Mouse (Mus musculus) C2C12 (cell line): ENCODE results near the gene March6. TPM values are rescaled to one million over a fixed set of nuclear protein-coding genes. Genes with fewer than 3 reads are reported as not detected.

ENCODE experiments used
- H3K27me3 ChIP-seq: one replicate; pipeline ENCODE4 v1.6.1; 2011; ENCODE audit not compliant: control insufficient read depth, insufficient read depth, insufficient read length
- H3K36me3 ChIP-seq: one replicate; pipeline ENCODE4 v1.6.1; 2011; ENCODE audit not compliant: control insufficient read depth, insufficient read depth
- H3K4me3 ChIP-seq: one replicate; pipeline ENCODE4 v1.5.1; 2011; ENCODE audit warnings: mild to moderate bottlenecking, control low read depth; ENCODE audit not compliant: poor library complexity, insufficient read depth, severe bottlenecking
- H3K79me2 ChIP-seq: one replicate; pipeline ENCODE4 v1.6.1; 2011; ENCODE audit not compliant: control insufficient read depth, insufficient read depth
- H3K79me3 ChIP-seq: one replicate; pipeline ENCODE4 v1.6.1; 2011; ENCODE audit warnings: low read depth, control low read depth
- H3ac ChIP-seq: one replicate; pipeline ENCODE3; 2011; ENCODE audit warnings: low read depth; ENCODE audit not compliant: control insufficient read depth, insufficient read length
- CEBPB ChIP-seq: IDR thresholded peaks from one replicate; pipeline ENCODE4 v1.6.1; 2011; ENCODE audit warnings: low read depth, mild to moderate bottlenecking, control low read depth, moderate library complexity
- CTCF ChIP-seq: IDR thresholded peaks from one replicate; pipeline ENCODE4 v1.5.1; 2011; ENCODE audit not compliant: control insufficient read depth, insufficient read depth, insufficient read length
- FOSL1 ChIP-seq: IDR thresholded peaks from one replicate; pipeline ENCODE4 v1.8.0; 2011; ENCODE audit warnings: mild to moderate bottlenecking, low read length; ENCODE audit not compliant: poor library complexity, insufficient read depth, severe bottlenecking
- MAX ChIP-seq: IDR thresholded peaks from one replicate; pipeline ENCODE4 v1.6.1; 2011; ENCODE audit warnings: mild to moderate bottlenecking, control low read depth
- MYOD1 ChIP-seq: IDR thresholded peaks from one replicate; pipeline ENCODE4 v1.6.1; 2011; ENCODE audit warnings: low read depth; ENCODE audit not compliant: control insufficient read depth, insufficient read length
- MYOG ChIP-seq: IDR thresholded peaks from one replicate; pipeline ENCODE4 v1.6.1; 2011; ENCODE audit not compliant: control insufficient read depth, insufficient read length; ENCODE audit errors: extremely low read depth
- USF1 ChIP-seq: IDR thresholded peaks from one replicate; pipeline ENCODE4 v1.6.1; 2011; ENCODE audit warnings: low read depth, mild to moderate bottlenecking, control low read depth, moderate library complexity
- long read RNA-seq, 2 experiments: library from polyadenylated mRNA; unstranded; transcript quantifications; one replicate each; pipeline ENCODE4 v2.0.0; 2019 to 2020
- polyA plus RNA-seq: library from polyadenylated mRNA; unstranded; fragments of >200 nt; fragmentation: generic; extraction: Trizol; gene quantifications from one replicate; pipeline ENCODE4 v1.2.1, GENCODE M21; 2012; ENCODE audit warnings: missing spikeins

Gene March6
- polyA plus RNA-seq = 22.5 TPM
- long read RNA-seq, experiment 1, full-length matches to known transcripts = 2 of 6 reads
- long read RNA-seq, experiment 1, partial matches to known transcripts = 1 of 6 reads
- long read RNA-seq, experiment 1, other reads (novel, unspliced or antisense) = 3 of 6 reads
- long read RNA-seq, experiment 2, full-length matches to known transcripts = 57 of 63 reads
- long read RNA-seq, experiment 2, partial matches to known transcripts = 3 of 63 reads
- long read RNA-seq, experiment 2, other reads (novel, unspliced or antisense) = 3 of 63 reads

DNA sequence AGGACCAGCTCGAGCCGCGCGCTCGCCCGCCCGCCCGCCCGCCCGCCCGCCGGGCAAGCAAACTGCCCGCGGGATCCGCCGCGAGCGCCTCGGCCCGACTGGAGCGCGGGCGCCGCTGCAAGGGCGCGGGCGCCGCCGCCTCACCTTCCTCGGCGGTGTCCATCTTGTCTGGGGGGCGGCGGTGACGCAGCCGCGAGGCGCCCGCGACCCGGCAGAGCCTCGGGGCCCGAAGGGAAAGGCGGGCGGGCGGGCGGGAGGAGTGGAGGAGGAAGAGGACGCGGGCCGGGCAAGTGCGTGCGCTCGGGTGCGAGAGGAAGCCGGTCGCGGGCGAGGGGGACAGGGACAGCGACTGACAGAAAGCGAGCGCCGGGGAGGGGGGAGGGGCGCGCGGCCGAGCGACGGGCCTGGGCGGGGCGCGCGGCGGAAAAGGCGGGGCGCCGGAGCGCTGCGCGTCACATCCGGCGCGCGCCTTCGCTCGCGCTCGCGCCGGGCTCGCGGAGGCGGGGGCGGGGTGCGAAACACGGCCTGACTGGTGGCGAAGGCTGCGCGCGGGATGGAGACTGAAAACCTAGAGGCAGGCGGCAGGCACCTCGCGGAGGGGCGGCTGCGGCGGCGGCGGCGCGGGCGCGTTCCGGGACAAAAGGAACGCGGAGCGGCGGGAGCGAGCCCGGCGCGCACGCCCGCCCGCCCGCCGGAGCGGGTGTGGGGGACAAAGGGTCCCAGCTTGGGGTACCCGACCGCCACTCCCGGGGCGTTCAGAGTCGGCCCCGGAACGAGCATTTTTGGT, at the start of gene March6:
Gene March6, minus strand, starts transcription at position 395 of the 787 bp plus-strand sequence.
- Histone ChIP-seq H3ac (peak within 1 kb of the TSS; percentile 86), H3K4me3 (peak within 1 kb of the TSS; percentile 99), H3K36me3 (no peaks in the 10 kb centered on the region), H3K79me2 (peaks cover 53% of the 10 kb centered on the region), H3K79me3 (peaks cover 46% of the 10 kb centered on the region), H3K27me3 (no peaks in the 10 kb centered on the region)
- TF ChIP-seq MYOD1 = no peak
- no peak for TF ChIP-seq MYOG
- TF ChIP-seq FOSL1 = no peak

DNA sequence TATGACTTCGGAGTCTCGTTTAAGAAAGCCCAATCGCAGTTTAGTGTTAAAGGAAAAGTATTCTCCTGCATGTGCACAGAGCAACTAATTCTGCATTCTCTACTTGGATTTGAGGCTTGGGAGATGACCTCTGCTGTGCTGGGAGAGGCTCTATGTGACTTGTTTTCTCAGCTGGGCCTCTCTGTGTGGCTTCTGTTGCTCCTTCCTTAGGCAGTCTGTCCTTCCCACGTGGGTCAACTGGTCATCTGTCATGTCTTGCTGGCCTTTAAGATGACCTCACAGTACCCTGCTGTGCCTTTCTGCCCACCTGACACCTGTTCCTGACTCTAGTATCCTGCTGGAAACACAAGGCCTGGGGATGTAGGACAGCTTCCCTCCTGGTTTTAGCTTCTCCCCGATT, 45.2 kb upstream of the March6 start:
- no peaks in the 10 kb centered on the region for H3K36me3 ChIP-seq
- no peaks in the 10 kb centered on the region for H3K79me2 ChIP-seq
- TF ChIP-seq MYOG (no peak), USF1 (no peak), CTCF (no peak), CEBPB (no peak), FOSL1 (no peak), MAX (no peak), MYOD1 (no peak)
- no peaks in the 10 kb centered on the region for H3K27me3 ChIP-seq
- no peak overlapping the region for H3ac ChIP-seq
- no peak overlapping the region for H3K4me3 ChIP-seq
- no peaks in the 10 kb centered on the region for H3K79me3 ChIP-seq

DNA sequence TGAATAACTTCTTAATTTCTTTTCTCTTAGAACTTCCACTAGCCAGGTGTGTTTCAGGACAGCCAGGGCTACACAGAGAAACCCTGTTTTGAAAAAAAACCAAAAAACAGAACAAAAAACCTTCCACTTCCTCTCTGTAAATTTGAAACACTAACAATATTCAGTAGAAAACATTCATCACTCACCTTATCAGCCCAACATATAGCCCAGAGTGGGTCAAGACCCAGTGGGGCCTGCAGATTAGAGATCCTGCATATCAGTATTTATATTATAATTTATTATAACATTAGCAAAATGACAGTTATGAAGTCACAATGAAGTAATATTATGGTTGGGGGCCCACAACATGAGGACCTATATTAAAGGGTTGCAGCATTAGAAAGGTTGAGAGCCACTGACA, 42.8 kb upstream of the March6 start:
- TF ChIP-seq FOSL1 = no peak
- no peak for TF ChIP-seq MYOG
- no peak for TF ChIP-seq USF1
- no peak for TF ChIP-seq MYOD1
- no peak for TF ChIP-seq CEBPB
- TF ChIP-seq MAX = no peak
- no peak for TF ChIP-seq CTCF
- Histone ChIP-seq H3K79me3 (no peaks in the 10 kb centered on the region), H3K27me3 (no peaks in the 10 kb centered on the region), H3K4me3 (no peak overlapping the region), H3K79me2 (no peaks in the 10 kb centered on the region), H3ac (no peak overlapping the region), H3K36me3 (no peaks in the 10 kb centered on the region)

- TF ChIP-seq FOSL1 (no peak), MAX (no peak), CEBPB (no peak), MYOD1 (no peak), MYOG (no peak), CTCF (no peak), USF1 (no peak)
- Histone ChIP-seq H3K4me3 (no peak overlapping the region), H3K36me3 (no peaks in the 10 kb centered on the region), H3K79me3 (no peaks in the 10 kb centered on the region), H3ac (no peak overlapping the region), H3K27me3 (no peaks in the 10 kb centered on the region), H3K79me2 (no peaks in the 10 kb centered on the region)
These were observed 42.4 kb upstream of the March6 start for GRCm38 (mm10) chr15:31573287-31573686.

GRCm38 (mm10) chr15:31571906-31572722, 41.3 kb upstream of the March6 start:
- Histone ChIP-seq H3K79me2 (no peaks in the 10 kb centered on the region), H3K79me3 (no peaks in the 10 kb centered on the region), H3K27me3 (no peaks in the 10 kb centered on the region), H3ac (no peak overlapping the region), H3K36me3 (no peaks in the 10 kb centered on the region), H3K4me3 (no peak overlapping the region)
- TF ChIP-seq CEBPB = no peak
- TF ChIP-seq MYOD1 = no peak
- no peak for TF ChIP-seq CTCF
- TF ChIP-seq MAX = no peak
- TF ChIP-seq MYOG = no peak
- TF ChIP-seq USF1 = no peak
- TF ChIP-seq FOSL1 = no peak
